Mouse (Mus musculus) cortical plate, adult 2 months (tissue): ENCODE data around the gene Gm13090.
A peak's percentile ranks its signal among the peaks of the same experiment; 100 is the strongest.

Source experiments
- CTCF ChIP-seq: fragments of 200-500 bp; IDR thresholded peaks from 2 replicates; pipeline ENCODE4 v1.5.1; 2011; ENCODE audit warnings: mild to moderate bottlenecking, control low read depth, low read length; ENCODE audit not compliant: insufficient read depth; ENCODE audit errors: extremely low read depth
- POLR2A ChIP-seq: fragments of 200-500 bp; IDR thresholded peaks from 2 replicates; pipeline ENCODE4 v1.6.1; 2011; ENCODE audit warnings: mild to moderate bottlenecking, low read length, control low read depth; ENCODE audit not compliant: insufficient read depth; ENCODE audit errors: extremely low read depth

- TF ChIP-seq POLR2A (no peak), CTCF (peak; percentile 62)
These were observed 5.8 kb downstream of the Gm13090 start for GRCm38 (mm10) chr4:151095207-151095606.
